Mouse (Mus musculus): ENCODE data around the gene Lamc1.

GRCm38 (mm10) chr1:153173276-153173675, 159.3 kb downstream of the Lamc1 start:
- TF ChIP-seq CTCF (IDR thresholded peaks at IDR 0.05; ENCODE audit: low read depth, low read length) (no peak), POLR2A (IDR thresholded peaks at IDR 0.05; ENCODE audit: borderline replicate concordance, low read depth, low read length) (no peak)

All from bone marrow macrophage, adult 2 months (primary cell).